Mouse (Mus musculus) midbrain, embryonic 11.5 days (tissue): Measurements from ENCODE around the gene Pitpna. TPM values are rescaled to one million over a fixed set of nuclear protein-coding genes. Genes with fewer than 3 reads are reported as not detected.
"Not testable (repeated sequence)": the region's sequence is repeated elsewhere in the genome, so short reads cannot be mapped to it uniquely, and the experiment has no call there.

Experiments used
- ATAC-seq: fragments of 200-750 bp; cut with Nextera tagmentation; 2 replicates; pipeline ENCODE4 v1.8.0; 2017; ENCODE audit warnings: moderate TSS enrichment, moderate library complexity; ENCODE audit not compliant: low FRiP score
- DNase-seq: peaks from one replicate; pipeline ENCODE4 v3.0.0; 2015; ENCODE audit warnings: low spot score; ENCODE audit errors: missing footprints
- H3K27ac ChIP-seq: fragments of 300-500 bp; sonication (generic); 2 replicates; pipeline ENCODE4 v1.5.1; 2014; ENCODE audit warnings: low read depth, low read length
- H3K27me3 ChIP-seq: fragments of 300-500 bp; sonication (generic); 2 replicates; pipeline ENCODE4 v1.6.1; 2014; ENCODE audit warnings: mild to moderate bottlenecking, low read length, moderate library complexity, mixed read lengths; ENCODE audit not compliant: control insufficient read depth, insufficient read depth
- H3K36me3 ChIP-seq: fragments of 300-500 bp; sonication (generic); 2 replicates; pipeline ENCODE4 v1.6.1; 2014; ENCODE audit warnings: mild to moderate bottlenecking, low read length, moderate library complexity, mixed read lengths; ENCODE audit not compliant: control insufficient read depth, insufficient read depth
- H3K4me1 ChIP-seq: fragments of 300-500 bp; sonication (generic); 2 replicates; pipeline ENCODE4 v1.6.1; 2014; ENCODE audit warnings: low read length; ENCODE audit not compliant: control insufficient read depth, insufficient read depth
- H3K4me2 ChIP-seq: fragments of 300-500 bp; sonication (generic); 2 replicates; pipeline ENCODE4 v1.6.1; 2014; ENCODE audit warnings: mild to moderate bottlenecking, moderate library complexity
- H3K4me3 ChIP-seq: fragments of 300-500 bp; sonication (generic); 2 replicates; pipeline ENCODE4 v1.5.1; 2014; ENCODE audit warnings: low read depth, low read length
- H3K9ac ChIP-seq: fragments of 300-500 bp; sonication (generic); 2 replicates; pipeline ENCODE4 v1.6.1; 2014; ENCODE audit warnings: low read length
- H3K9me3 ChIP-seq: fragments of 300-500 bp; sonication (generic); 2 replicates; pipeline ENCODE4 v1.6.1; 2016; ENCODE audit warnings: low read length; ENCODE audit not compliant: control insufficient read depth
- WGBS: fragments of 180-500 bp; shearing (Covaris S2); extraction: QIAGEN DNeasy Blood & Tissue Kit; methylation state at CpG from one replicate; pipeline ENCODE4 v1.1.7; 2014; 5-methylcytosine and 5-hydroxymethylcytosine counted together
- polyA plus RNA-seq: library from polyadenylated mRNA; unstranded; fragments of >200 nt; fragmentation: Nextera tagmentation; extraction: Ambion mirVana; gene quantifications from 2 replicates; pipeline ENCODE4 v1.2.1, GENCODE M21; 2014

Gene Pitpna
- polyA plus RNA-seq, 1 experiment from 2014 or later, result 87.9 TPM

GRCm38 (mm10) chr11:75595816-75596215 is 7.9 kb downstream of the Pitpna start:
- Histone ChIP-seq H3K4me1 (no peaks in the 10 kb centered on the region), H3K27me3 (no peaks in the 10 kb centered on the region), H3K36me3 (peaks cover 2% of the 10 kb centered on the region), H3K9me3 (no peaks in the 10 kb centered on the region), H3K4me3 (no peak overlapping the region), H3K27ac (no peak overlapping the region), H3K9ac (no peak overlapping the region), H3K4me2 (no peak overlapping the region)
- DNase-seq, result no peak
- ATAC-seq, result no peak
- 51% methylated on average over 7 of the region's 7 CpGs for WGBS

DNA sequence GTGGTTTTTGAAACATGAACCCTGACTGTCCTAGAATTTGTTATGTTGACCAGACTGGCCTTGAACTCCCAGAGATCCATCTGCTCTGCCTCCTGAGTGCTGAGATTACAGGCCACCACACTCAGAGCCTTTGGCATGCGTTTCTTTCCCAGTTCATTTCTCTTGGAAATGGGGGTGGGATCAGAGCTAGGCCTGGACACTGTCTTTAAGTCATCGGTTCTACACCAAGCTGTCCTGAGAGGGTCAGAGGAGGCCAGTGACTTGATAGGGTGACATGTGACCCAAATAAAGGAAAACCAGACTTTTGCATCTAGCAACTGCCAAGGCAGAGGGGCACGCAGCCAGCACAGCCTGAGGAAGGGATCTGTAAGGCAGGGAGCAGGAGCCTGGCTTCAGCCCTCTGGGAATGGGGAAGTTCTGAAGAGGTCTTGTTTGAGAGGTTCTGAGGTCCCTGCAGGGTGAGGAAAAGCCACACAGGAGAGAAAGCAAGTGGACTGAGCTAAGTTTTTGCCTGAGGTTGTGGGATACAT is 8.9 kb downstream of the Pitpna start:
- ATAC-seq (no peak), DNase-seq (no peak)
- Histone ChIP-seq H3K27me3 (no peaks in the 10 kb centered on the region), H3K4me3 (no peak overlapping the region), H3K27ac (no peak overlapping the region), H3K4me1 (no peaks in the 10 kb centered on the region), H3K9me3 (no peaks in the 10 kb centered on the region), H3K36me3 (peaks cover 8% of the 10 kb centered on the region), H3K4me2 (no peak overlapping the region), H3K9ac (no peak overlapping the region)
- WGBS, result 91% methylated on average over 3 of the region's 3 CpGs

- Histone ChIP-seq H3K9ac (no peak overlapping the region), H3K4me2 (no peak overlapping the region), H3K4me3 (no peak overlapping the region), H3K4me1 (no peaks in the 10 kb centered on the region), H3K27ac (no peak overlapping the region), H3K36me3 (peaks cover 8% of the 10 kb centered on the region), H3K27me3 (no peaks in the 10 kb centered on the region), H3K9me3 (no peaks in the 10 kb centered on the region)
- DNase-seq (no peak), ATAC-seq (no peak)
- 94% methylated on average over 6 of the region's 6 CpGs for WGBS
Measured at GRCm38 (mm10) chr11:75598004-75598403, 10.1 kb downstream of the Pitpna start.

- not testable (repeated sequence) for H3K9me3 ChIP-seq, H3K36me3 ChIP-seq, H3K4me2 ChIP-seq, H3K27ac ChIP-seq, H3K4me3 ChIP-seq, H3K9ac ChIP-seq, H3K27me3 ChIP-seq, ATAC-seq, DNase-seq, H3K4me1 ChIP-seq
- WGBS, result 93% methylated on average over 16 of the region's 17 CpGs
Measured at GRCm38 (mm10) chr11:75599802-75600201, 11.9 kb downstream of the Pitpna start.

DNA sequence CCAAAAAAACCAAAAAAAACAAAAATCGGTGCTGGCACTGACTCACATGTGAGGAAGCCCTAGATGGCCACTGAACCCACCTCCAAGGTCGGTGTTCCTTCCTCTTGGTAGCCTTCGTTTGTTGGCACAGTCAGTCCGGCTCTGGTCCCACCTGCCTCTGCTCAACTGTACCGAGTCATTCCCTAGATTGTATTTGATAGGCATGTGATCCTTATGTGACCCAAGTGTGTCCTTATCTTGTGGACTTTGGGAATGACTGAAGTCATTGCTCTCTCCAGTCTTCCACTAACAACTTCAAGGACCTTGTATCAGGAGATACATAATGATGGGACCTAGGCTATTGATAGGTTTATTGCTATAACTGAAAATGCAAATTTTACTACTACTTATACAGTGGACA is 16.9 kb downstream of the Pitpna start:
- no peaks in the 10 kb centered on the region for H3K4me1 ChIP-seq
- H3K4me2 ChIP-seq, result no peak overlapping the region
- WGBS, result 92% methylated on average over 5 of the region's 5 CpGs
- H3K27me3 ChIP-seq, result no peaks in the 10 kb centered on the region
- peaks cover 8% of the 10 kb centered on the region for H3K36me3 ChIP-seq
- H3K4me3 ChIP-seq, result no peak overlapping the region
- ATAC-seq, result no peak
- no peaks in the 10 kb centered on the region for H3K9me3 ChIP-seq
- no peak overlapping the region for H3K9ac ChIP-seq
- no peak for DNase-seq
- no peak overlapping the region for H3K27ac ChIP-seq

DNA sequence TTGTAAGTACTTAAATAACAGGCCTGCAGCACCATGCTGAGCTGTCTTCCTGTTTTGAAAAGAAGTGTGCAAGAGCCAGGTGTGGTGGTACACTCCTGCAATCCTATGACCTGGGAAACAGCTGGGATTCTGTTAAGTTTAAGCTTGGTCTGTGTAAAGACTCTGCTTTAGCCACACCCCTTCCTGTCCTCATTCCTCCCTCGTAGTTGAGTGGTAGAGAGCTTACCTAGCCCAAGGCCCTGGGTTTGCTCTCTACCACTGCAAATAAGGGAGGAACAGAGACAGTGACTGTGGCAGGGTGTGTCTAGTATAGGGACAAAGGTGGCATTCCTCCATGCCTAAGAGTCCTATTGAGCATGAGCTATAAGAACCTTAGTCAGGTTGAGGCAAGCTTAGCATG is 17.4 kb downstream of the Pitpna start:
- H3K36me3 ChIP-seq, result peaks cover 10% of the 10 kb centered on the region
- DNase-seq (no peak), ATAC-seq (no peak)
- WGBS, result 74% methylated on average over 1 of the region's 1 CpGs
- H3K4me1 ChIP-seq, result no peaks in the 10 kb centered on the region
- no peaks in the 10 kb centered on the region for H3K27me3 ChIP-seq
- H3K9me3 ChIP-seq, result no peaks in the 10 kb centered on the region
- H3K4me3 ChIP-seq, result no peak overlapping the region
- H3K9ac ChIP-seq, result no peak overlapping the region
- no peak overlapping the region for H3K4me2 ChIP-seq
- no peak overlapping the region for H3K27ac ChIP-seq

DNA sequence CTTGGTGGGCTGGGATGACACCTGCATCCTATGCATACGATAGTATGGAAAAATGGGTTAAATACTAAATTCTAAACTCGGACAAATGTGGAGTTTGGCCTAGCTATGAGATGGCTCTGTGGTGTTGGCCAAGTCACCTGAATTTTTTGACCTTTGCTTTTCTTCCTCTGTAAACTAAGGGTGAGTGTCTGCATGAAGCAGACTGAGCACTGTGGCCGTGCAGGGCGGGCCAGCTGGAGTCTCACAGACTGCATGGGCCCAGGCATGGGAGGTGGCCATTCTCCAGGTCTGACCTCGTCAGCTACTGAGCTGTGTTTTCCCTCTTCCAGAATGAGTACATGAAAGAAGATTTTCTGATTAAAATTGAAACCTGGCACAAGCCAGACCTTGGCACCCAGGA is 20.9 kb downstream of the Pitpna start:
- no peak overlapping the region for H3K4me3 ChIP-seq
- H3K9ac ChIP-seq, result no peak overlapping the region
- ATAC-seq, result no peak
- no peaks in the 10 kb centered on the region for H3K9me3 ChIP-seq
- no peak for DNase-seq
- H3K36me3 ChIP-seq, result peaks cover 4% of the 10 kb centered on the region
- H3K27ac ChIP-seq, result no peak overlapping the region
- H3K27me3 ChIP-seq, result no peaks in the 10 kb centered on the region
- 87% methylated on average over 5 of the region's 5 CpGs for WGBS
- no peaks in the 10 kb centered on the region for H3K4me1 ChIP-seq
- no peak overlapping the region for H3K4me2 ChIP-seq

GRCm38 (mm10) chr11:75610021-75610420 is 22.1 kb downstream of the Pitpna start:
- H3K36me3 ChIP-seq, result peaks cover 4% of the 10 kb centered on the region
- 91% methylated on average over 2 of the region's 2 CpGs for WGBS
- ATAC-seq (no peak), DNase-seq (no peak)
- H3K4me2 ChIP-seq, result no peak overlapping the region
- H3K4me1 ChIP-seq, result no peaks in the 10 kb centered on the region
- no peak overlapping the region for H3K4me3 ChIP-seq
- no peaks in the 10 kb centered on the region for H3K9me3 ChIP-seq
- H3K27me3 ChIP-seq, result no peaks in the 10 kb centered on the region
- H3K9ac ChIP-seq, result no peak overlapping the region
- no peak overlapping the region for H3K27ac ChIP-seq

- Histone ChIP-seq H3K4me2 (no peak overlapping the region), H3K9ac (no peak overlapping the region), H3K4me3 (no peak overlapping the region), H3K27me3 (no peaks in the 10 kb centered on the region), H3K36me3 (peaks cover 5% of the 10 kb centered on the region; the same call in 1 of the 2 replicates), H3K9me3 (no peaks in the 10 kb centered on the region), H3K27ac (no peak overlapping the region), H3K4me1 (no peaks in the 10 kb centered on the region)
- DNase-seq (no peak), ATAC-seq (no peak)
- 97% methylated on average over 1 of the region's 1 CpGs for WGBS
Measured at GRCm38 (mm10) chr11:75614769-75615168, 26.9 kb downstream of the Pitpna start.

GRCm38 (mm10) chr11:75615556-75615955 is 27.7 kb downstream of the Pitpna start:
- no peak overlapping the region for H3K27ac ChIP-seq
- DNase-seq, result no peak
- H3K4me2 ChIP-seq, result no peak overlapping the region
- 91% methylated on average over 2 of the region's 2 CpGs for WGBS
- peaks cover 6% of the 10 kb centered on the region for H3K36me3 ChIP-seq
- no peaks in the 10 kb centered on the region for H3K4me1 ChIP-seq
- H3K9ac ChIP-seq, result no peak overlapping the region
- H3K9me3 ChIP-seq, result no peaks in the 10 kb centered on the region
- no peak for ATAC-seq
- no peaks in the 10 kb centered on the region for H3K27me3 ChIP-seq
- H3K4me3 ChIP-seq, result no peak overlapping the region
